Mouse (Mus musculus): ENCODE data around the gene Trp53rka.

DNA sequence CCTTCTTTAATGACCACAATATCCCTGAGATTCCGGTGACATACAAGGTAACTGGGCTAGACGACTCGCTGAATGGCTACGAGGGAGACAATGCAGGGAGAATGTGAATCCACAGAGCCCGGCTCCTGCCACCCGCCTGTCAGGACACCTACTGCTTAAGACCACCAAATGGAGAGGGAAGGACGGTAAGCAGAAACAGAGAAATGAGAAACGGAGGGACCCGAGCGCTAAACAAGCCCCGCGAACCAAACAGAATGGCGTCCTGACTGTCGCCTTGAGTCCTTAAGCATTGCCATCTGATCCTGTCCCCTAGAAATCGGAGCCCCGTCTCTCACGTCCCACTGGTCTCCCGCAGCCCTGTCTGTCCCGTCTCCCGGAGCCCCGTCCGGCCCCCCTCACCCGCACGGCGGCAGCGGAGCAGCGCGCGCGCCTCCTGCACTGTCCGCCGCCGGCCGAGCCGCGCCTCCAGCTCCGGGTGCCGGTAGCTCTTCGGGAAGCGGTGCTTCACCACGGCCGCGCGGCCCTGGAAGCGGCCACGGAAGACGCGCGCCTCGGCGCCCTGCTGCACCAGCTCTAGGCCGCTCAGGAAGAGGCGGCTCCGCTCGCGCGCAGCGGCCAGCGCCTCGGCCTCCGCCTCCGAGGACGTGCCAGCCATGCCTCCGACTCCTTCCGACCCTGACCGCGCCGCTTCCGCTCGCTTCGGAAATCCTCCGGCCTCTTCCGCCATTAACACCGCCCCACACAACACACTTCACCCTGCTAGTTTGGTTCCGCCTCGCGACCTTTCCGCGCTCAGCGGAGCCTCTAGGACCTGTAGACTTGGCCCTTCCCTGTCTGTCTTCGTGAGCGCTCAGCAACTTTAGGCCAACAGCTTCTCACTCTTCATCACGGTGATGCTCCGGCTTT, at the start of gene Trp53rka:
- no peak for TF ChIP-seq CTCF (conservative IDR thresholded peaks at IDR 0.05; ENCODE audit: low read length)
- TF ChIP-seq NANOG (IDR thresholded peaks at IDR 0.05; ENCODE audit: borderline replicate concordance, low read length), result no peak

Measured in E14TG2a.4 (cell line).